Mouse (Mus musculus): ENCODE measurements around the gene Ephb2. TPM values are rescaled to one million over a fixed set of nuclear protein-coding genes. Genes with fewer than 3 reads are reported as not detected.

The Ephb2 gene
- polyA plus RNA-seq, 1 experiment from 2014 or later: 0.28 TPM

DNA sequence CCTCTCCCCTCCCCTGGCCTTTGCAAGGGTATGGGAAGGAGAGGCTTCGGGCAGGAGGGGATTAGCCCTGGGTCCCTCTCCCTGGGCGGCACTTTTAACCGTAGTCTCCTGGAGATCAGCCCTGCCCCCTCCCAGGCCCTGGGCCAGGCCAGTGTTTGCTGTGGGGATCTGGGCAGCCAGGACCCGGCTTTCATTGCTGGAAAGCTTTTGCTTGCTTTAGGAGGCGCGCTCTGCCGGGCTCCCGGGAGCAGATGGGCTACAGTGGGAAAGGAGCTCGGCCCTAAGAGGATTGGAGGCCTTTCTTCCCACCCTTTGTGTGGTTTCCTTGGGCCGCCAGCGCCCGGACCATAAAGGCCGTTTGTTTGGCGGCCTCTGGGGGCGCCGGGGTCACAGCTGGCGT is 26.0 kb upstream of the Ephb2 start:
- WGBS (ENCODE audit: insufficient replicate concordance): 17% methylated on average over 17 of the region's 17 CpGs
- ATAC-seq (ENCODE audit: insufficient read depth): no peak
- no peak overlapping the region for H3K4me3 ChIP-seq (replicated peaks)
- H3K4me2 ChIP-seq: no peak overlapping the region
- no peaks in the 10 kb centered on the region for H3K9me3 ChIP-seq (replicated peaks)
- H3K27me3 ChIP-seq: peaks cover 8% of the 10 kb centered on the region
- H3K9ac ChIP-seq: no peak overlapping the region
- no peak overlapping the region for H3K27ac ChIP-seq (replicated peaks)
- no peaks in the 10 kb centered on the region for H3K4me1 ChIP-seq (replicated peaks)
- no peaks in the 10 kb centered on the region for H3K36me3 ChIP-seq (replicated peaks)

DNA sequence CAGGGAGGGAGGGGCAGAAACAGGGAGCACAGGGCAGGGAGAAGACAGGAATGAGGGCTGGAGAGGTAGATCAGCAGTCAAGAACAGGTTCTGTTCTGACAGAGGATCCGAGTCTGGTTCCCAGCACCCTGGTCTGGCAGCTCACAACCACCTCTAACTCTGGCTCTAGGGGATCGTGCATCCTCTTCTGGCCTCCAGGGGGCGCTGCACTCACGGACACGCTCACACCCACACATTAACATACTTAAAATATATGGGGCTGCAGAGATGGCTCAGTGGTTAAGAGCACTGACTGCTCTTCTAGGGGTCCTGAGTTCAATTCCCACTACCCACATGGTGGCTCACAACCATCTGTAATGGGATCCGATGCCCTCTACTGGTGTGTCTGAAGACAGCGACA is 24.2 kb upstream of the Ephb2 start:
- peaks cover 8% of the 10 kb centered on the region for H3K27me3 ChIP-seq
- no peak for ATAC-seq (ENCODE audit: insufficient read depth)
- no peak overlapping the region for H3K4me3 ChIP-seq (replicated peaks)
- H3K9me3 ChIP-seq (replicated peaks): no peaks in the 10 kb centered on the region
- WGBS (ENCODE audit: insufficient replicate concordance): 70% methylated on average over 7 of the region's 7 CpGs
- H3K4me2 ChIP-seq: no peak overlapping the region
- no peaks in the 10 kb centered on the region for H3K36me3 ChIP-seq (replicated peaks)
- H3K27ac ChIP-seq (replicated peaks): no peak overlapping the region
- no peak overlapping the region for H3K9ac ChIP-seq
- H3K4me1 ChIP-seq (replicated peaks): no peaks in the 10 kb centered on the region

DNA sequence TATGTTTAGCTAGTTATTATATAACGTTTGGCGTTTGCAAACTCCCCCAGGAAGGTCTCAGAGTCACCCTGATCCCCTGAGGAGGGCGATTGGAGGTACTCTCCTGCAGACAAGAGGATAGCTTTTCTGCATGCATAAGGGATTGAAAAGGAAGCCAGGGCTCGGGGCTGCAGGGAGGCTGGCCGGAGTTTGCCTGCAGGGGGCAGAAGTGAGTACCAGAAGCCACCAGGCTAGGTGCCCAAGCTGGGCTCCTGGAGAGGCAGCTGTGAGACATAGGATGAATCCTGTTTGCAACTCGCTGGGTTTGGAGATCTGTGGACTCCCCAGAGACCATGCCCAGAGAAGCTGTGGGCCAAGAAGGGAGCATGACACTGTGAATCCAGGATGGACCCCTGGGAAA is 19.3 kb upstream of the Ephb2 start:
- Histone ChIP-seq H3K4me1 (replicated peaks) (no peaks in the 10 kb centered on the region), H3K27me3 (no peaks in the 10 kb centered on the region), H3K36me3 (replicated peaks) (no peaks in the 10 kb centered on the region), H3K9me3 (replicated peaks) (no peaks in the 10 kb centered on the region), H3K9ac (no peak overlapping the region), H3K27ac (replicated peaks) (no peak overlapping the region), H3K4me3 (replicated peaks) (no peak overlapping the region), H3K4me2 (no peak overlapping the region)
- 27% methylated on average over 6 of the region's 6 CpGs for WGBS (ENCODE audit: insufficient replicate concordance)
- ATAC-seq (ENCODE audit: insufficient read depth): no peak

DNA sequence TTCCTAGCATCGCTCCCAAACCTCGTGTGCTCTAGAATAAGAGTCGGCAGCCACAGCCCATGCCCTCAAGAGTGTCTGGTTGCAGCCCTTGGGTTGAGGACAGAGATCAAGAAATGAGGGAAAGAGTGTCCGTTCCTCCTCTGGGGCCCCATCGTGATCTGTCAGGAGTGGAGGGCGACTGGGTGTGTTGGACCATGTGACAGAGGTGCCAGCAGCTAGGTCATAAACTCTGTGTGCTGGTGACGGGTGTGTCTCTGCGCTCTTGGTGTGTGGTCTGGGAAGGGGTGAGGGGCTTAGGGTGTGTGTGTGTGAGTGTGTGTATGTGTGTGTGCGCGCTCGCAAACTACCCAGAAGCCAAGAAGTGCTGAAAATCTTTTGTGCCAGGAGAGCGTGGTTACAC is 17.2 kb upstream of the Ephb2 start:
- H3K9ac ChIP-seq: no peak overlapping the region
- H3K27me3 ChIP-seq: no peaks in the 10 kb centered on the region
- no peak overlapping the region for H3K27ac ChIP-seq (replicated peaks)
- H3K4me2 ChIP-seq: no peak overlapping the region
- no peaks in the 10 kb centered on the region for H3K4me1 ChIP-seq (replicated peaks)
- H3K4me3 ChIP-seq (replicated peaks): no peak overlapping the region
- WGBS (ENCODE audit: insufficient replicate concordance): 68% methylated on average over 12 of the region's 12 CpGs
- no peak for ATAC-seq (ENCODE audit: insufficient read depth)
- H3K36me3 ChIP-seq (replicated peaks): no peaks in the 10 kb centered on the region
- no peaks in the 10 kb centered on the region for H3K9me3 ChIP-seq (replicated peaks)

DNA sequence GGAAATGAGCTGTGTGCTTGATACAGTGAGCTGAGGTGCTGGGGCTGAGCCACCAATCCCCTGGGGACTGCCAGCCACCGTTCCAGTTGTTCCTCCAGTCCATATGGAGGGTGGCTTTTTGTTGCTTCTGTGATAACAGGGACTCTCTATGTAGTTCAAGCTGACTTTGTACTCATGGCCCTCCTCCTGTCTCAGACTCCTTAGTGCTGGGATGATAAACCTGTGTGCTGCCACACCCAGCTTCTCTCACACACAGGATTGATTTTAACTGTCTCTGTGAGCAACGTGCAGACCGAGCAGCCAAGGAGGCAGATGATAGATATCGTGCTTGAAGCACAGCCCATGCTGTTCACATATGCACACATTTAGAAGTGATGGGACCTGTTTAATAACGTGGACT is 16.3 kb upstream of the Ephb2 start:
- no peaks in the 10 kb centered on the region for H3K4me1 ChIP-seq (replicated peaks)
- no peak overlapping the region for H3K4me2 ChIP-seq
- no peak overlapping the region for H3K9ac ChIP-seq
- WGBS (ENCODE audit: insufficient replicate concordance): 41% methylated on average over 5 of the region's 5 CpGs
- no peaks in the 10 kb centered on the region for H3K9me3 ChIP-seq (replicated peaks)
- no peaks in the 10 kb centered on the region for H3K36me3 ChIP-seq (replicated peaks)
- ATAC-seq (ENCODE audit: insufficient read depth): no peak
- H3K4me3 ChIP-seq (replicated peaks): no peak overlapping the region
- H3K27me3 ChIP-seq: no peaks in the 10 kb centered on the region
- no peak overlapping the region for H3K27ac ChIP-seq (replicated peaks)

DNA sequence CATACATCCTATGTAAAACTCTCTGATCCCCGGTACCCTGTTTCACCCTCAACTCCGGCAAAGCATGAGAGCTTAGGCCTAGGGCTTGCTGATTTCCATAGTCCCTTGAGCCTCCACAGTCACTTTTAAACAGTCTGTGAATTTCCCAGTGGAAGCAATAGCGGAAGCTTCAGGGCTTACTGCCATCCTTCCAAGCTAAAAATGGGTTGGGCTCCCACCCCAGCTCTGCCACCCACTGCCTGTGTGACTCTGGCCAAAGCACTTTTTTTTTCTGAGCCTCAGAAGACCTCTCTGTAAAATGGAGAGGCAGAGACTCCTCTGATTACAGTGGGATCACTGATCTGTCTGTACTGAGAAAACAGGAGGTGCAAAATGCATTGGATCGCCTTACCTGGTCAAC is 12.8 kb upstream of the Ephb2 start:
- no peak overlapping the region for H3K4me2 ChIP-seq
- no peaks in the 10 kb centered on the region for H3K9me3 ChIP-seq (replicated peaks)
- 43% methylated on average over 4 of the region's 4 CpGs for WGBS (ENCODE audit: insufficient replicate concordance)
- no peaks in the 10 kb centered on the region for H3K27me3 ChIP-seq
- no peaks in the 10 kb centered on the region for H3K36me3 ChIP-seq (replicated peaks)
- ATAC-seq (ENCODE audit: insufficient read depth): no peak
- no peak overlapping the region for H3K4me3 ChIP-seq (replicated peaks)
- no peak overlapping the region for H3K27ac ChIP-seq (replicated peaks)
- no peaks in the 10 kb centered on the region for H3K4me1 ChIP-seq (replicated peaks)
- H3K9ac ChIP-seq: no peak overlapping the region

DNA sequence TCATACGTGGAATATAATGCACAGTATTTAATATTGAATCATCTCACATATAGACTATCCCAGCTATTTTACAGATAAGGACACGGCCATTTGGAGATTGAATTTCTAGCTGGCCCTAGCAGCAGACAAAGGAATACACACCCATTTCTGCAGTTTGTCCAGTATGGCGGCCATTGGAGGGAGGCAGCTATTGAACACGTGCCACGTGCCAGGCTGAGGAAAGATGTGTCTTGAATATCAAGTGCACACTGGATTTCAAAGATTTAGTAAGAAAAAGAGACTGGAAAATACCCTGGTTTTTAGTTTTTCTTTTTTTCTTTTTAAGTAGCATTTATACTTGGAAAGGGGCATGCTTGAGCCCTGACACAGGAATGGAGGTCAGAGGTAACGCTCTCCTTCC is 11.4 kb upstream of the Ephb2 start:
- H3K27me3 ChIP-seq: no peaks in the 10 kb centered on the region
- H3K36me3 ChIP-seq (replicated peaks): no peaks in the 10 kb centered on the region
- no peaks in the 10 kb centered on the region for H3K9me3 ChIP-seq (replicated peaks)
- H3K27ac ChIP-seq (replicated peaks): no peak overlapping the region
- H3K4me1 ChIP-seq (replicated peaks): no peaks in the 10 kb centered on the region
- WGBS (ENCODE audit: insufficient replicate concordance): 65% methylated on average over 6 of the region's 6 CpGs
- no peak for ATAC-seq (ENCODE audit: insufficient read depth)
- no peak overlapping the region for H3K9ac ChIP-seq
- no peak overlapping the region for H3K4me3 ChIP-seq (replicated peaks)
- no peak overlapping the region for H3K4me2 ChIP-seq

DNA sequence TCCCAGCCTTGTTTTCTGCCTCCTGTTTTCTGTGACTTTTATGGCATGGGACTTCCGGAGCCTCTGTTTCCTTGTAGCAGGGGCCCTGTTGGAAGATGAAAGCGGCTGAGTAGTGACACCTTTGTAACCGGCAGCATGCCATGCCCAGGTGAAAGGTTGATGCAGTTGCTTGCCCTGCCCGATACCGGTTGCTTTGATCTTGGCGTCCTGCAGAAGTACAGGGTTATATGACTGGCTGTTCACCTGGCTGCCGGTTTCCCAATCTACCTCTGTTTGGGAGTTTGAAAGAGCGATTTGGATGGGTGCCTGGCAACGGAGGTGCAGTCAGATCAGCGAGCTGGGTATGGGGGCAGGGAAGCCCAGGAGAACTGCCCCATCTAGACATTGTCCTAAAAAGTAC is 7.0 kb upstream of the Ephb2 start:
- no peak overlapping the region for H3K27ac ChIP-seq (replicated peaks)
- no peak overlapping the region for H3K9ac ChIP-seq
- ATAC-seq (ENCODE audit: insufficient read depth): no peak
- WGBS (ENCODE audit: insufficient replicate concordance): 58% methylated on average over 10 of the region's 10 CpGs
- no peak overlapping the region for H3K4me2 ChIP-seq
- no peak overlapping the region for H3K4me3 ChIP-seq (replicated peaks)
- H3K9me3 ChIP-seq (replicated peaks): no peaks in the 10 kb centered on the region
- H3K36me3 ChIP-seq (replicated peaks): no peaks in the 10 kb centered on the region
- no peaks in the 10 kb centered on the region for H3K4me1 ChIP-seq (replicated peaks)
- H3K27me3 ChIP-seq: peaks cover 26% of the 10 kb centered on the region

DNA sequence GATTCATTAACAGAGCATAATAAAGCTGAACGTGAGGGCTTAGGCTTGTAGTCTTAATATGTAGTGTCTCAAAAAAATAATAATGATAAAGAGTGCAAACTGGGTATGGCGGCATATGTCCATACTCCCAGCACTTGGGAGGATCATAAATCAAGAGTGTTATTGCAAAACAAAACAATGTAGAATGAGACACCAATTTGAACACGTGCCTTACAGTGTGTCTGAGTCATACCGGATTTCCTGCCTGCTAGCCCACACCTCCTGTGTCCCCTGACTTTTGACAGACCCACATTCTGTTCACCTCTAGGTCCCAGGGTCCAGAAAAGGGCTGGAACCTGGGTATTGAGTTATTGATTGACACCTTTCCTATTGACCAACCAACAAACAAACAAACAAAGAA is 6.2 kb upstream of the Ephb2 start:
- 27% methylated on average over 4 of the region's 4 CpGs for WGBS (ENCODE audit: insufficient replicate concordance)
- no peak overlapping the region for H3K27ac ChIP-seq (replicated peaks)
- H3K4me1 ChIP-seq (replicated peaks): no peaks in the 10 kb centered on the region
- ATAC-seq (ENCODE audit: insufficient read depth): no peak
- no peaks in the 10 kb centered on the region for H3K9me3 ChIP-seq (replicated peaks)
- no peaks in the 10 kb centered on the region for H3K36me3 ChIP-seq (replicated peaks)
- no peak overlapping the region for H3K4me3 ChIP-seq (replicated peaks)
- no peak overlapping the region for H3K4me2 ChIP-seq
- H3K9ac ChIP-seq: no peak overlapping the region
- peaks cover 34% of the 10 kb centered on the region for H3K27me3 ChIP-seq

DNA sequence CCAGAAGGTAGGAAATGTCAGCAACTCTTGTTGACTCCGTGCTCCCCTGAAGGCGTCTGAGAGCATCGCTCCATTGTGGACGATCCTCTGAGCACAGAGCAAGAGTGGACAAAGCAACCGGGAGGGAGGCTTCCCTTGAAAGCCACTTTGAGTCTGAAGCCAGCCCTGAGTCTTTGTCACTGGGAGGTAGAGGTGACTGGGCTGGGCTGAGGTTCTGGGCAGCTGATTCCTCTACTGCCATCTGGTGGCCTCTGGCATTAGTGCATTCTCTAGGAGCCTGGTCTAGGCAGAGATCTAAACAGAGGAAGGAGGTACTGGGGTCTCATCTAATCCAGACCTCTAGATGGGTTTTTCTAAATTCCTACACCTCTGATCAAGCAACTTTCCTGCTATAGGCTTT is 5.3 kb upstream of the Ephb2 start:
- H3K9me3 ChIP-seq (replicated peaks): no peaks in the 10 kb centered on the region
- no peak overlapping the region for H3K4me3 ChIP-seq (replicated peaks)
- 11% methylated on average over 5 of the region's 5 CpGs for WGBS (ENCODE audit: insufficient replicate concordance)
- ATAC-seq (ENCODE audit: insufficient read depth): no peak
- H3K27me3 ChIP-seq: peaks cover 44% of the 10 kb centered on the region
- no peak overlapping the region for H3K4me2 ChIP-seq
- no peaks in the 10 kb centered on the region for H3K36me3 ChIP-seq (replicated peaks)
- H3K4me1 ChIP-seq (replicated peaks): peaks cover 6% of the 10 kb centered on the region
- no peak overlapping the region for H3K9ac ChIP-seq
- H3K27ac ChIP-seq (replicated peaks): no peak overlapping the region

DNA sequence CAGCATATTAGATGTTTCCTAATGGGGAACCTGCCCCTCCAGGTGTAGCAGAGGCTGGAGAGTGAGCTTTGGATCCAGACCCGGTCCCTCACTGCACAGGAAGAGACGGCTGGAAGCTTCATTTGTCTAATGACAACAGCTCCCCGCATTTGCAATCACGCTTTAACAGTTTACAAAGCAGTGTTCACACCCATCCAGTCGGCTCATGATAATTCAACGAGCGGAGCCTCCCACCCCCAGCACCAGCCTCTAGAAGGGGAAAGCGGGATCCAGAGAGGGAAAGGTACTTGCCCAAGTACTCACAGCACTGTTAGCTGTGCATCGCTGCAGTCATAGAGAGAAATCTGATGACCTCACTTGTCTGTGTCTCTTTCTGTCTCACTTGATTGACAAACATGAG is 2.7 kb upstream of the Ephb2 start:
- no peaks in the 10 kb centered on the region for H3K9me3 ChIP-seq (replicated peaks)
- H3K4me1 ChIP-seq (replicated peaks): peaks cover 13% of the 10 kb centered on the region
- no peak overlapping the region for H3K27ac ChIP-seq (replicated peaks)
- no peak for ATAC-seq (ENCODE audit: insufficient read depth)
- H3K36me3 ChIP-seq (replicated peaks): no peaks in the 10 kb centered on the region
- H3K27me3 ChIP-seq: peaks cover 70% of the 10 kb centered on the region
- 42% methylated on average over 9 of the region's 9 CpGs for WGBS (ENCODE audit: insufficient replicate concordance)
- H3K4me2 ChIP-seq: no peak overlapping the region
- H3K9ac ChIP-seq: no peak overlapping the region
- no peak overlapping the region for H3K4me3 ChIP-seq (replicated peaks)

DNA sequence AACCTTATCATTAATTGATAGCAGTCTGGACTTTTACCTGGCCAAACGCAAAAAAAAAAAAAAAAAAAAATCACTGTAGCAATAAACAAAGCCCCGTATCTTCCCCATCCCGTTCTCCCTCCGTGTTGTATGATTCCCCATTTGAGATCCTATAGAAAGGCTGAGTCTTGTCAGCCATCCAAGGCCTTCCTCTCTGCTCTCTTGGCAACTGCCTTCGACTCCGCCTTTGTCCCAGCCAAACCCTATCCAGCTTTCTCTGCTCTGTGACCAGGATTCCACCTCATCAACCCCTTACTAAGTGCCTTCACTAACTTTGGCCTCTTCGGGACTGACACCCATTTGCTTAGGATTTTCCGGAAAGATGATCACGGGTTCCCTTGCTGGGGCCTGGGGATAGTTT is 2.2 kb upstream of the Ephb2 start:
- Histone ChIP-seq H3K27me3 (peaks cover 74% of the 10 kb centered on the region), H3K27ac (replicated peaks) (no peak overlapping the region), H3K36me3 (replicated peaks) (no peaks in the 10 kb centered on the region), H3K4me2 (no peak overlapping the region), H3K4me3 (replicated peaks) (no peak overlapping the region), H3K4me1 (replicated peaks) (peaks cover 13% of the 10 kb centered on the region), H3K9ac (no peak overlapping the region), H3K9me3 (replicated peaks) (no peaks in the 10 kb centered on the region)
- 50% methylated on average over 9 of the region's 9 CpGs for WGBS (ENCODE audit: insufficient replicate concordance)
- no peak for ATAC-seq (ENCODE audit: insufficient read depth)

All from liver, embryonic 15.5 days (tissue).